Mouse (Mus musculus) spleen, adult 2 months (tissue): ENCODE results near the gene Nphp3.

ENCODE experiments used
- CTCF ChIP-seq: fragments of 200-500 bp; IDR thresholded peaks from 2 replicates; pipeline ENCODE4 v1.5.1; 2011; ENCODE audit warnings: mild to moderate bottlenecking, inconsistent platforms; ENCODE audit not compliant: insufficient read depth, insufficient read length, insufficient replicate concordance; ENCODE audit errors: extremely low read depth
- POLR2A ChIP-seq: fragments of 200-500 bp; IDR thresholded peaks from 2 replicates; pipeline ENCODE4 v1.6.1; 2011; ENCODE audit warnings: low read depth, low read length, inconsistent platforms

GRCm38 (mm10) chr9:104029861-104030260 is 27.5 kb downstream of the Nphp3 start:
- TF ChIP-seq CTCF (no peak), POLR2A (no peak)
